Mouse (Mus musculus) forebrain, postnatal 0 days (tissue): ENCODE measurements around the gene Gm20696. TPM values are rescaled to one million over a fixed set of nuclear protein-coding genes. Genes with fewer than 3 reads are reported as not detected.

Experiments
- ATAC-seq: fragments of 200-750 bp; cut with Nextera tagmentation; 2 replicates; pipeline ENCODE4 v1.8.0; 2017; ENCODE audit warnings: mild to moderate bottlenecking, moderate library complexity
- DNase-seq: peaks from one replicate; pipeline ENCODE4 v3.0.0-alpha.2; 2015
- H3K27ac ChIP-seq: fragments of 300-500 bp; sonication (generic); 2 replicates; pipeline ENCODE4 v1.5.1; 2014; ENCODE audit warnings: low read depth, mild to moderate bottlenecking, antibody characterized with exemption, low read length, moderate library complexity, mixed read lengths
- H3K27me3 ChIP-seq: fragments of 300-500 bp; sonication (generic); 2 replicates; pipeline ENCODE4 v1.6.1; 2014; ENCODE audit warnings: mild to moderate bottlenecking, low read length, mixed read lengths; ENCODE audit not compliant: insufficient read depth
- H3K36me3 ChIP-seq: fragments of 300-500 bp; sonication (generic); 2 replicates; pipeline ENCODE4 v1.6.1; 2014; ENCODE audit warnings: mild to moderate bottlenecking, moderate library complexity; ENCODE audit not compliant: insufficient read depth
- H3K4me1 ChIP-seq: fragments of 300-500 bp; sonication (generic); 2 replicates; pipeline ENCODE4 v1.6.1; 2014; ENCODE audit warnings: antibody characterized with exemption; ENCODE audit not compliant: insufficient read depth
- H3K4me2 ChIP-seq: fragments of 300-500 bp; sonication (generic); 2 replicates; pipeline ENCODE4 v1.6.1; 2014; ENCODE audit warnings: low read depth, mild to moderate bottlenecking, moderate library complexity
- H3K4me3 ChIP-seq: fragments of 300-500 bp; sonication (generic); 2 replicates; pipeline ENCODE4 v1.5.1; 2014; ENCODE audit warnings: low read depth, low read length, mixed read lengths
- H3K9ac ChIP-seq: fragments of 300-500 bp; sonication (generic); 2 replicates; pipeline ENCODE4 v1.6.1; 2014; ENCODE audit warnings: mild to moderate bottlenecking
- H3K9me3 ChIP-seq: fragments of 300-500 bp; sonication (generic); 2 replicates; pipeline ENCODE4 v1.6.1; 2016; ENCODE audit warnings: low read length
- CTCF ChIP-seq: sonication (generic); IDR thresholded peaks from 2 replicates; pipeline ENCODE4 v1.5.1; 2016; ENCODE audit warnings: antibody characterized with exemption, control low read depth, low read depth
- WGBS: fragments of 180-500 bp; shearing (Covaris S2); extraction: QIAGEN DNeasy Blood & Tissue Kit; methylation state at CpG from one replicate; pipeline ENCODE4 v1.1.7; 2014; 5-methylcytosine and 5-hydroxymethylcytosine counted together
- polyA plus RNA-seq: library from polyadenylated mRNA; unstranded; fragments of >200 nt; fragmentation: Nextera tagmentation; extraction: Ambion mirVana; gene quantifications from 2 replicates; pipeline ENCODE4 v1.2.1, GENCODE M21; 2015
- total RNA-seq: library from RNA; depleted of rRNA; stranded (reverse); fragments of >200 nt; gene quantifications from 2 replicates; pipeline ENCODE4 v1.2.3, GENCODE M21; 2014

Gm20696 gene
- total and polyA plus RNA-seq, 2 experiments from 2014 or later, result 2.2 to 2.6 TPM

DNA sequence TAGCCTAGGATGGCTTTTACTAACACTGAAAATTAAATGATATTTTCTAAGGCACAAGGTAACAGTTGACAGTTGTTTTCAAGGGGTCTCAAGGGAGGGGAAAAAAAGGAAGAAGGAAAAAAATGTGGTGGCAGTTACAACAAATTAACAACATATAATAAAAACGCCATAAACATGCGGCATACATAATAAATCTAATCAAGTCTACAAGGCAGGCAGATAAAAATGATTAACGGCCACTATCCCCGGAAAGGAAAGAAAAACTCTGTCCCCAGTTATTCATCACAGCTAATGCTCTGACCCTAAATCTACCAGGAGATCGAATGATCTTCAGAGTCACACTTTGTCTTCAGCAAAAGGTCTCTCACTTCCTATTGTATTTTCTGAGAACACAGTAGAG lies 330.4 kb downstream of the Gm20696 start:
- Histone ChIP-seq H3K27me3 (no peaks in the 10 kb centered on the region), H3K4me3 (no peak overlapping the region), H3K4me2 (no peak overlapping the region), H3K4me1 (peaks cover 9% of the 10 kb centered on the region; the same call in 1 of the 2 replicates), H3K36me3 (no peaks in the 10 kb centered on the region), H3K9me3 (no peaks in the 10 kb centered on the region), H3K27ac (no peak overlapping the region), H3K9ac (no peak overlapping the region)
- TF ChIP-seq CTCF, result no peak
- WGBS, result 67% methylated on average over 5 of the region's 5 CpGs
- no peak for DNase-seq
- no peak for ATAC-seq

- Histone ChIP-seq H3K9ac (no peak overlapping the region), H3K27ac (no peak overlapping the region), H3K27me3 (no peaks in the 10 kb centered on the region), H3K36me3 (no peaks in the 10 kb centered on the region), H3K4me1 (peaks cover 9% of the 10 kb centered on the region; the same call in 1 of the 2 replicates), H3K9me3 (no peaks in the 10 kb centered on the region), H3K4me2 (no peak overlapping the region), H3K4me3 (no peak overlapping the region)
- no peak for TF ChIP-seq CTCF
- 64% methylated on average over 13 of the region's 13 CpGs for WGBS
- no peak for ATAC-seq
- DNase-seq, result no peak
Observed at GRCm38 (mm10) chr6:99335174-99335830, 331.3 kb downstream of the Gm20696 start.

DNA sequence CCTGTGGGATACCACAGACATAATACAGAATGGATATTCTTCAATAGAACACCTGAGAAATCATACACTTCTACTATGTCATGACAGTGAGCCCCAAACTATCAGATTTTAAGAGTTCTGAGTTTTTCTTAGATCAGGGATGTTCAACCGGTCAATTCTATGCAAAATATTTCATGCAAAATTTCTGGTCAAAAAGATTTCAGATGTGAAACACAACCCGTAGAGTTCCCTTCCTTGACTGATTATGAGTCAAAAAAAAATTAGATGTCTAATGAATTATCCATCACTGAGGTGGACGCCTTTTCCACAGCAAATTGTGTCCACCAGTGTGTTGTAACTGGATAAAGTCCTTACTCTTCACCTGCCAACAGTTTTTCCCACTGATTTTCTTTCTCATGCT lies 332.3 kb downstream of the Gm20696 start:
- Histone ChIP-seq H3K27me3 (no peaks in the 10 kb centered on the region), H3K4me3 (no peak overlapping the region), H3K4me2 (no peak overlapping the region), H3K9ac (no peak overlapping the region), H3K27ac (no peak overlapping the region), H3K4me1 (peaks cover 9% of the 10 kb centered on the region; the same call in 1 of the 2 replicates), H3K36me3 (no peaks in the 10 kb centered on the region), H3K9me3 (no peaks in the 10 kb centered on the region)
- no peak for ATAC-seq
- WGBS, result 97% methylated on average over 3 of the region's 3 CpGs
- no peak for DNase-seq
- no peak for TF ChIP-seq CTCF

DNA sequence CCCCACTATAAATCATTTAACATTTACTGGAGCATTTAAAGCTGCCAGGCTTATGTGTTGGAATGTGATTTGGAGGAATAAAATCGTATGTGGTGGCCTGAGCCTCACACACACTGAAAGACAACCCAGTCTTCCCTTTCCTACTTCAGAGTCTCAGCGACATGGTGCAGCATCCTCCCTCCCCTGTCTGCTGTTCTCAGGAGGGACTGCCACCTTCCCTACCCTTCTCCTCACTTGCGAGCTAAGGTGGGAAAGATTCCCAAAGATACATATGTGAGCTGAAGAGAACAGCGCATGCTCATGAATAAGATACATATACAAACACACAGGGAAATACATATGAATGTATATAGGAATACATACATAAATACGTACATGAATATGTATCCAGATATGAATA lies 333.5 kb downstream of the Gm20696 start:
- Histone ChIP-seq H3K9me3 (no peaks in the 10 kb centered on the region), H3K4me1 (peaks cover 9% of the 10 kb centered on the region; the same call in 1 of the 2 replicates), H3K4me3 (no peak overlapping the region), H3K36me3 (no peaks in the 10 kb centered on the region), H3K27ac (peak overlapping the region; percentile 24; the same call in 1 of the 2 replicates), H3K9ac (no peak overlapping the region), H3K4me2 (no peak overlapping the region), H3K27me3 (no peaks in the 10 kb centered on the region)
- DNase-seq (peak; percentile 47), ATAC-seq (peak; percentile 78)
- 72% methylated on average over 5 of the region's 5 CpGs for WGBS
- no peak for TF ChIP-seq CTCF

- no peak for TF ChIP-seq CTCF
- Histone ChIP-seq H3K9ac (no peak overlapping the region), H3K27ac (no peak overlapping the region), H3K4me3 (no peak overlapping the region), H3K36me3 (no peaks in the 10 kb centered on the region), H3K9me3 (no peaks in the 10 kb centered on the region), H3K4me1 (peaks cover 6% of the 10 kb centered on the region; the same call in 1 of the 2 replicates), H3K27me3 (no peaks in the 10 kb centered on the region), H3K4me2 (no peak overlapping the region)
- DNase-seq (no peak), ATAC-seq (no peak)
- WGBS, result 72% methylated on average over 4 of the region's 4 CpGs
Observed at GRCm38 (mm10) chr6:99330169-99330568, 336.4 kb downstream of the Gm20696 start.

DNA sequence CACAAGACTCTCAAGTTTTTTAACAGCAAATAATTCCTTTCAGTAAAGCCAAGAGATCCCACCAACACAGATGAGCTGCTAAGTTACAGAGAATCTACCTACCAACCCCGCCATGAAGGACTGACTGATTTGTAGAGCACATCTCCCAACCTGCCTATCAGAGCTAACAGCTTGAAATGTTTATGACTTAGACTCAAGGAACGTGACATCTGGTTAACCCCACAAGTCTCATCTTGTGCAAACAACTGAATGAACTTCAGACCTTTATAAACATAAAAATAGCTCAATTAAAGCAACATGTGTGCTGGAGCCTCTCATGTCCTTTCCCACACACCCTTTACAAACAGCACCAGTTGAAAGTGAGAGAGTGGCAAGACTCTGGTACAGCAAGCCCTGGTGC lies 338.0 kb downstream of the Gm20696 start:
- Histone ChIP-seq H3K4me1 (peaks cover 6% of the 10 kb centered on the region; the same call in 1 of the 2 replicates), H3K9ac (no peak overlapping the region), H3K36me3 (no peaks in the 10 kb centered on the region), H3K27ac (no peak overlapping the region), H3K9me3 (no peaks in the 10 kb centered on the region), H3K27me3 (no peaks in the 10 kb centered on the region), H3K4me3 (no peak overlapping the region), H3K4me2 (no peak overlapping the region)
- TF ChIP-seq CTCF, result no peak
- 84% methylated on average over 2 of the region's 2 CpGs for WGBS
- DNase-seq (no peak), ATAC-seq (no peak)

GRCm38 (mm10) chr6:99328146-99328545 lies 338.5 kb downstream of the Gm20696 start:
- no peak overlapping the region for H3K9ac ChIP-seq
- H3K4me2 ChIP-seq, result no peak overlapping the region
- TF ChIP-seq CTCF, result no peak
- no peak overlapping the region for H3K27ac ChIP-seq
- H3K36me3 ChIP-seq, result no peaks in the 10 kb centered on the region
- 91% methylated on average over 6 of the region's 6 CpGs for WGBS
- H3K27me3 ChIP-seq, result no peaks in the 10 kb centered on the region
- DNase-seq (no peak), ATAC-seq (no peak)
- H3K4me3 ChIP-seq, result no peak overlapping the region
- peaks cover 6% of the 10 kb centered on the region; the same call in 1 of the 2 replicates for H3K4me1 ChIP-seq
- H3K9me3 ChIP-seq, result no peaks in the 10 kb centered on the region
